Mouse (Mus musculus) liver, adult 2 months (tissue): Measurements from ENCODE around the gene Mvd. TPM values are rescaled to one million over a fixed set of nuclear protein-coding genes. Genes with fewer than 3 reads are reported as not detected.
A peak's percentile ranks its signal among the peaks of the same experiment; 100 is the strongest.

Experiments
- DNase-seq: peaks from one replicate; pipeline ENCODE4 v3.0.0-alpha.2; 2011; ENCODE audit warnings: low read depth, low spot score; ENCODE audit errors: extremely low read depth
- H3K27ac ChIP-seq: fragments of 200-500 bp; replicated peaks from 2 replicates; pipeline ENCODE4 v1.5.1; 2012; ENCODE audit warnings: low read depth, mild to moderate bottlenecking, control low read depth, inconsistent platforms, low read length; ENCODE audit not compliant: insufficient read depth
- H3K27me3 ChIP-seq: fragments of 200-500 bp; 2 replicates; pipeline ENCODE4 v1.6.1; 2012; ENCODE audit warnings: mild to moderate bottlenecking, moderate library complexity, low read length, inconsistent platforms; ENCODE audit not compliant: control insufficient read depth, insufficient read depth
- H3K36me3 ChIP-seq: fragments of 200-500 bp; 2 replicates; pipeline ENCODE4 v1.6.1; 2012; ENCODE audit warnings: low read length, inconsistent platforms; ENCODE audit not compliant: control insufficient read depth, insufficient read depth
- H3K4me1 ChIP-seq: fragments of 200-500 bp; 2 replicates; pipeline ENCODE4 v1.6.1; 2011; ENCODE audit warnings: low read length; ENCODE audit not compliant: control insufficient read depth, insufficient read depth
- H3K4me3 ChIP-seq: fragments of 200-500 bp; 2 replicates; pipeline ENCODE4 v1.5.1; 2011; ENCODE audit warnings: low read depth, mild to moderate bottlenecking, control low read depth, low read length, moderate library complexity; ENCODE audit not compliant: insufficient read depth
- H3K79me2 ChIP-seq: fragments of 200-500 bp; 2 replicates; pipeline ENCODE4 v1.6.1; 2012; ENCODE audit warnings: inconsistent platforms, mild to moderate bottlenecking, low read length, moderate library complexity; ENCODE audit not compliant: control insufficient read depth, insufficient read depth
- H3K9ac ChIP-seq: fragments of 200-500 bp; 2 replicates; pipeline ENCODE4 v1.6.1; 2012; ENCODE audit warnings: low read depth, mild to moderate bottlenecking, control low read depth, inconsistent platforms, low read length
- CTCF ChIP-seq: fragments of 200-500 bp; IDR thresholded peaks from 2 replicates; pipeline ENCODE4 v1.5.1; 2011; ENCODE audit warnings: low read depth, low read length, control low read depth
- POLR2A ChIP-seq: fragments of 200-500 bp; IDR thresholded peaks from 2 replicates; pipeline ENCODE4 v1.6.1; 2011; ENCODE audit warnings: low read length, control low read depth; ENCODE audit not compliant: insufficient read depth; ENCODE audit errors: extremely low read depth
- WGBS: fragments of 180-500 bp; shearing (Covaris S2); methylation state at CpG from one replicate; pipeline ENCODE4 v1.1.7; 2018; 5-methylcytosine and 5-hydroxymethylcytosine counted together
- polyA plus RNA-seq: library from polyadenylated mRNA; depleted of rRNA; stranded (reverse); fragments of >200 nt; gene quantifications from 2 replicates; pipeline ENCODE4 v1.2.3, GENCODE M21; 2012
- total RNA-seq: library from RNA; depleted of rRNA; stranded (reverse); fragments of >200 nt; gene quantifications from 2 replicates; pipeline ENCODE4 v1.2.3, GENCODE M21; 2014

The Mvd gene
- total and polyA plus RNA-seq, 2 experiments: 20.9 to 68.7 TPM

- no peak for DNase-seq
- H3K9ac ChIP-seq: no peak overlapping the region
- H3K79me2 ChIP-seq: no peaks in the 10 kb centered on the region
- WGBS: 86% methylated on average over 11 of the region's 11 CpGs
- H3K27me3 ChIP-seq: no peaks in the 10 kb centered on the region
- TF ChIP-seq POLR2A (no peak), CTCF (peak; percentile 31)
- H3K27ac ChIP-seq: no peak overlapping the region
- no peak overlapping the region for H3K4me3 ChIP-seq
- peaks cover 9% of the 10 kb centered on the region for H3K36me3 ChIP-seq
- no peaks in the 10 kb centered on the region for H3K4me1 ChIP-seq
Measured at GRCm38 (mm10) chr8:122433269-122433905, 9.8 kb downstream of the Mvd start.

GRCm38 (mm10) chr8:122432443-122433268 is 10.6 kb downstream of the Mvd start, which contains the start of gene Cyba:
Gene Cyba (minus strand): TSS chr8:122432930.
- H3K27me3 ChIP-seq: no peaks in the 10 kb centered on the region
- H3K9ac ChIP-seq: peak within 1 kb of the TSS; percentile 86
- H3K4me1 ChIP-seq: no peaks in the 10 kb centered on the region
- peak within 1 kb of the TSS; percentile 53 for H3K27ac ChIP-seq
- WGBS: 25% methylated on average over 44 of the region's 45 CpGs
- TF ChIP-seq POLR2A (no peak), CTCF (no peak)
- DNase-seq: peak; percentile 21
- no peaks in the 10 kb centered on the region for H3K79me2 ChIP-seq
- H3K36me3 ChIP-seq: peaks cover 9% of the 10 kb centered on the region
- peak within 1 kb of the TSS; percentile 77 for H3K4me3 ChIP-seq

- Histone ChIP-seq H3K36me3 (peaks cover 9% of the 10 kb centered on the region), H3K4me3 (peak overlapping the region; percentile 77), H3K79me2 (no peaks in the 10 kb centered on the region), H3K9ac (peak overlapping the region; percentile 86), H3K27ac (peak overlapping the region; percentile 53), H3K27me3 (no peaks in the 10 kb centered on the region), H3K4me1 (no peaks in the 10 kb centered on the region)
- no peak for DNase-seq
- no peak for TF ChIP-seq CTCF
- no peak for TF ChIP-seq POLR2A
- WGBS: 50% methylated on average over 18 of the region's 18 CpGs
Measured at GRCm38 (mm10) chr8:122431694-122432442, 11.4 kb downstream of the Mvd start.

- no peak for TF ChIP-seq POLR2A
- no peak for TF ChIP-seq CTCF
- Histone ChIP-seq H3K79me2 (no peaks in the 10 kb centered on the region), H3K27ac (0 out of 2 replicates have a peak overlapping the region, but pooled peaks have one; percentile 7), H3K9ac (no peak overlapping the region), H3K4me1 (no peaks in the 10 kb centered on the region), H3K4me3 (no peak overlapping the region), H3K36me3 (peaks cover 1% of the 10 kb centered on the region), H3K27me3 (no peaks in the 10 kb centered on the region)
- 64% methylated on average over 3 of the region's 3 CpGs for WGBS
- DNase-seq: no peak
Measured at GRCm38 (mm10) chr8:122430646-122431045, 12.6 kb downstream of the Mvd start.

- WGBS: 79% methylated on average over 10 of the region's 10 CpGs
- H3K27ac ChIP-seq: 0 out of 2 replicates have a peak overlapping the region, but pooled peaks have one; percentile 7
- H3K27me3 ChIP-seq: no peaks in the 10 kb centered on the region
- no peak for TF ChIP-seq POLR2A
- TF ChIP-seq CTCF: no peak
- H3K4me3 ChIP-seq: no peak overlapping the region
- no peaks in the 10 kb centered on the region for H3K79me2 ChIP-seq
- no peaks in the 10 kb centered on the region for H3K4me1 ChIP-seq
- H3K9ac ChIP-seq: no peak overlapping the region
- H3K36me3 ChIP-seq: peaks cover 1% of the 10 kb centered on the region
- DNase-seq: peak; percentile 38
Measured at GRCm38 (mm10) chr8:122430058-122430636, 13.1 kb downstream of the Mvd start.
